Mouse (Mus musculus): Measurements from ENCODE around the gene Gm17455. TPM values are rescaled to one million over a fixed set of nuclear protein-coding genes. Genes with fewer than 3 reads are reported as not detected.

Gm17455 gene
- total and polyA plus RNA-seq, 3 experiments: not detected

DNA sequence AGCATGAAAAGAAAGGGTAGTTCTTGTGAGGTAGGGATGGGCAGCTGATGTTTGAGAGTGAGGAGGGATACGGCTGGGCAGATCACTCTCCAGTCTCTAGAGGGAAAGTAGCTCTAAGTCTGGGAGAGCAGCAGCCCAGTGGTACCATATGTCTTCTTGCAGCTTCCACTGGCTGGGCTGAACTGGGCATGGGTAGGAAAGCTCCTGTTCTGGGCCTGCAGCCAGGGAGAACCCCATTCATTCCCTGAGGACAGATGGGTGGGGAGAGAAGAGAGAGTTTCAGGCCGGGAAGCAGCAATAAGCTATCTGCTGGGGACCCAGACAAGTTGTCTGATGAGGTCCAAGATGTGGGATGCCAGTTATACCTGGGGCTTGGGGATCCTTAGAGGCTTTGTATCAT, 29.4 kb upstream of the Gm17455 start:
- no peaks in the 10 kb centered on the region for H3K27me3 ChIP-seq (ENCODE audit: insufficient read depth, low read length)
- no peak overlapping the region for H3K4me3 ChIP-seq (ENCODE audit: low read depth, low read length)
- no peaks in the 10 kb centered on the region for H3K4me1 ChIP-seq (ENCODE audit: insufficient read depth, low read depth, low read length)
- H3K9me3 ChIP-seq (replicated peaks): 0 out of 2 replicates have a peak, but pooled peaks cover 2% of the 10 kb centered on the region
- no peak for ATAC-seq (ENCODE audit: extremely low read depth, insufficient number of reproducible peaks, low FRiP score, poor library complexity, severe bottlenecking)
- H3K36me3 ChIP-seq (replicated peaks): no peaks in the 10 kb centered on the region
- TF ChIP-seq GATA1 (IDR thresholded peaks at IDR 0.05; ENCODE audit: borderline replicate concordance, low read length): no peak
- TF ChIP-seq CTCF (IDR thresholded peaks at IDR 0.05; ENCODE audit: low read depth, low read length): no peak
- TF ChIP-seq TAL1 (conservative IDR thresholded peaks at IDR 0.05; ENCODE audit: low read depth, low read length): no peak
- no peak for TF ChIP-seq GATA2 (IDR thresholded peaks at IDR 0.05; ENCODE audit: borderline replicate concordance, low read depth, low read length)
- no peak for TF ChIP-seq POLR2AphosphoS5 (IDR thresholded peaks at IDR 0.05; ENCODE audit: insufficient replicate concordance, low read depth, low read length)
- DNase-seq (ENCODE audit: low spot score): no peak

DNA sequence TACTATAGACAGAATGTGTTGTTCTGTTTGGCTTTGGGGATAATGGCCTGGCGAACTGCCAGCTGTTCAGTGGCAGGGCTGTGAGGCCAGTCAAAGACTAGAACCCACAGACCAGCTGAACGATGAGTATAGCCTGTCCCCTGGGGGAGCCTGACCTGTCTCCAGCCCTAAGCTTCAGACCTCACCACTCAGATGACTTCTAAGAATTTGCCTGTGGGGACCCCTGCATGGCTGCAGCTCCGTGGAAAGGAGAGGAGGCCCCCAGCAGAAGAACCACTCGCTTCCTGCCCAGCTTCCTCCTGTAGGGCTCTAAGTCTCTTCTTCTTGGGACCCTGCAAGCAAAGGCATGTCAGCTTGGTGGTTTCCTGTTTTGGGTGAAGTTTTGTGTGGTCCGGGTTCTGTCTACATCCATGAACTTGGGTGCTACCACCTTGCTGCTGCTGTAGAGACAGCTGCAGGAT, 28.9 kb upstream of the Gm17455 start:
- DNase-seq (ENCODE audit: low spot score) (no peak), ATAC-seq (ENCODE audit: extremely low read depth, insufficient number of reproducible peaks, low FRiP score, poor library complexity, severe bottlenecking) (no peak)

DNA sequence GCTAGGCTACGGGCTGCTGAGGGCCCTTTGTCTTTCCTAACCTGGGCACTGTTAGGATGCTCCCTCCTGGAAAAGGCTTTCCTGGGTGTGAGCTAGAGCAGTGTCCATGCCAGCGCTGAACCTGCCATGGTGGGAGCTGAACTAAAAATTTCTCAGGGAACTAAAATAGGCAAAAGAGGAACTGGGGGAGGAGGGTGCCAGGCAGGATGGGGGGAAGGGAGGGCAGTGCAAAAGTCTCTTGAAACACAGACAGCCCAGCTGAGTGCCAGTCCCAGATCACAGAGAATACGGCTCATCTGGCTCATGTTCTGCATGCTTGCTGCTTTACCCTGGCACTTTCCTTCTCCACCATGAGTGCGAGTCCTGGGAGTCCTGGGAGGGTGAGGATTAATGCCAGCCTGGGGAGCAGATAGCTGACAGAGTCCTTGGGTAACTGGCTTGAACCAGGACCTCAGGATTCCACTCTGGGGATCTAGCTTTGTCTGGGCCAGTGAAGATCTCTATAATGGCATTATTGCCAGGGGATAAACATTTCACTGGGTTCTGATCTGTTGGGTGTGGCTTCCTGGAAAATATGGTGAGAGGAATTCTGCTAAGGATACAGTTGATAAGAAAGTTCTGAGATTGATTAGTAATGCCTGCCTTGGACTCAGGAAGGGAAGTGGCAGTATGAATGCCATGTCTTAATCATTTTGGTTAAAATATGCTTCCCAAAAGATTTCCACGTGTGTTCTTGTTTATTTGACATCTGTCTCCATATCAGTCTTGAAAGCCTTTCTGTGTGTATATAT, 27.7 kb upstream of the Gm17455 start:
- no peak for DNase-seq (ENCODE audit: low spot score)
- Histone ChIP-seq H3K4me3 (ENCODE audit: low read depth, low read length) (no peak overlapping the region), H3K27me3 (ENCODE audit: insufficient read depth, low read length) (no peaks in the 10 kb centered on the region), H3K9me3 (replicated peaks) (peaks cover 7% of the 10 kb centered on the region; the same call in 1 of the 2 replicates), H3K4me1 (ENCODE audit: insufficient read depth, low read depth, low read length) (no peaks in the 10 kb centered on the region), H3K36me3 (replicated peaks) (no peaks in the 10 kb centered on the region)
- TF ChIP-seq POLR2AphosphoS5 (IDR thresholded peaks at IDR 0.05; ENCODE audit: insufficient replicate concordance, low read depth, low read length) (no peak), CTCF (IDR thresholded peaks at IDR 0.05; ENCODE audit: low read depth, low read length) (no peak), GATA1 (IDR thresholded peaks at IDR 0.05; ENCODE audit: borderline replicate concordance, low read length) (no peak), TAL1 (conservative IDR thresholded peaks at IDR 0.05; ENCODE audit: low read depth, low read length) (no peak)
- no peak for ATAC-seq (ENCODE audit: extremely low read depth, insufficient number of reproducible peaks, low FRiP score, poor library complexity, severe bottlenecking)

More for the DNA sequence above, 28.9 kb upstream of the Gm17455 start:
- H3K4me3 ChIP-seq (ENCODE audit: low read depth, low read length): no peak overlapping the region
- H3K27me3 ChIP-seq (ENCODE audit: insufficient read depth, low read length): no peaks in the 10 kb centered on the region
- no peaks in the 10 kb centered on the region for H3K4me1 ChIP-seq (ENCODE audit: insufficient read depth, low read depth, low read length)
- no peaks in the 10 kb centered on the region for H3K36me3 ChIP-seq (replicated peaks)
- H3K9me3 ChIP-seq (replicated peaks): 0 out of 2 replicates have a peak, but pooled peaks cover 2% of the 10 kb centered on the region
- TF ChIP-seq GATA1 (IDR thresholded peaks at IDR 0.05; ENCODE audit: borderline replicate concordance, low read length): no peak
- no peak for TF ChIP-seq GATA2 (IDR thresholded peaks at IDR 0.05; ENCODE audit: borderline replicate concordance, low read depth, low read length)
- no peak for TF ChIP-seq POLR2AphosphoS5 (IDR thresholded peaks at IDR 0.05; ENCODE audit: insufficient replicate concordance, low read depth, low read length)
- no peak for TF ChIP-seq CTCF (IDR thresholded peaks at IDR 0.05; ENCODE audit: low read depth, low read length)
- TF ChIP-seq TAL1 (conservative IDR thresholded peaks at IDR 0.05; ENCODE audit: low read depth, low read length): no peak

DNA sequence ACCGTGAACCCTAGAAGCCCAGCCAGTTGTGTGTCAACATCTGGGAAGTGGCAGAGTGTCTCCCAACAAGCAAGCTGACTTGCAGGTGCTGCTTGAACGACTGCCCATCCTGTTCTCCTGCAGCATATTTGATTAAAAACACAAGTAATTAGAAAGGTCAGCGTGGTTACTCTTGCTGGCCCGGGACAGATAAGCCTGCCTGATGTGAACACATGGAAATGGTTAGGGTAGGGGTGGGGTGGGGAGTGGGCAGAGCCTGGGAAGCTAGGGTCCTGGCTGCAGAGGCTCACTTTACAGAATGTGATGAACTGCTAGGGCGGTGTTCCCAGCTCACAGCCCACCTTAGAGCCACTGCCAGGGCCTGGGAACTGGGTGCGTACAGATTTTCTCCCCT, 26.0 kb upstream of the Gm17455 start:
- TF ChIP-seq CTCF (IDR thresholded peaks at IDR 0.05; ENCODE audit: low read depth, low read length) (no peak), TAL1 (conservative IDR thresholded peaks at IDR 0.05; ENCODE audit: low read depth, low read length) (no peak), GATA1 (IDR thresholded peaks at IDR 0.05; ENCODE audit: borderline replicate concordance, low read length) (no peak), GATA2 (IDR thresholded peaks at IDR 0.05; ENCODE audit: borderline replicate concordance, low read depth, low read length) (no peak), POLR2AphosphoS5 (IDR thresholded peaks at IDR 0.05; ENCODE audit: insufficient replicate concordance, low read depth, low read length) (no peak)
- H3K36me3 ChIP-seq (replicated peaks): no peaks in the 10 kb centered on the region
- ATAC-seq (ENCODE audit: extremely low read depth, insufficient number of reproducible peaks, low FRiP score, poor library complexity, severe bottlenecking) (no peak), DNase-seq (ENCODE audit: low spot score) (no peak)
- H3K9me3 ChIP-seq (replicated peaks): peaks cover 8% of the 10 kb centered on the region; the same call in 1 of the 2 replicates
- no peak overlapping the region for H3K4me3 ChIP-seq (ENCODE audit: low read depth, low read length)
- no peaks in the 10 kb centered on the region for H3K27me3 ChIP-seq (ENCODE audit: insufficient read depth, low read length)
- no peaks in the 10 kb centered on the region for H3K4me1 ChIP-seq (ENCODE audit: insufficient read depth, low read depth, low read length)

DNA sequence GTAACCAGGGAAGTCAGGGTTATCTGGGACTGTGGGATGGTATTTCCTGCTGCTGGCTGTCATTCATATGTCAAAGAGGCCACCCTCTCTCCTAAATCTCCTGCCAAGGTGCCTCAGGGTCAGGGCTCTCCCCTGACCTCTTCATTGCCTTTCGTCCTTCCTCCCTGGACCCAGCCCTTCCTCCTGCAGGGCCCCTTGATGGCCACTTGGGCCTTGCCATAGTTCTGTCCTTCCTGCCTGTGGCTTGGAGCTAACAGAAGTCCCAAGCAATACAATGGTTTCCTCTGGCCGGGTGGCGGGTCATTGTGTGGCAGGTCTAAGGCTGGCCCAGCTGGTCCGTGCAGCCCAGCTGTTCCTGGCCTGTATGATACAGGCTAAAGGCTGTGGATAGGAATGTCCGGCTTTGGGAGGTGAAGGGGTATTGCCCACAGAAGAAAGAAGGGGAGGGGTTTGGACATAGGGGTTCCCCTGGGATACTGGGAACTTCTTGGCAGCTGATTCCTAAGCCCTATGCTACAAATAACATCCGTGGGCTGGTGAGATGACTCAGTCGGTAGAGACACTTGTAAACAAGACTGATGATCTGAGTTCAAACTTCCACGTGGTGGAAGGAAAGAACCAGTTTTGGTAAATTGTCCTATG, 25.5 kb upstream of the Gm17455 start:
- DNase-seq (ENCODE audit: low spot score): no peak
- H3K9me3 ChIP-seq (replicated peaks): peaks cover 8% of the 10 kb centered on the region; the same call in 1 of the 2 replicates
- no peak for TF ChIP-seq GATA1 (IDR thresholded peaks at IDR 0.05; ENCODE audit: borderline replicate concordance, low read length)
- TF ChIP-seq POLR2AphosphoS5 (IDR thresholded peaks at IDR 0.05; ENCODE audit: insufficient replicate concordance, low read depth, low read length): no peak
- TF ChIP-seq TAL1 (conservative IDR thresholded peaks at IDR 0.05; ENCODE audit: low read depth, low read length): no peak
- no peak for TF ChIP-seq GATA2 (IDR thresholded peaks at IDR 0.05; ENCODE audit: borderline replicate concordance, low read depth, low read length)
- TF ChIP-seq CTCF (IDR thresholded peaks at IDR 0.05; ENCODE audit: low read depth, low read length): no peak
- no peak overlapping the region for H3K4me3 ChIP-seq (ENCODE audit: low read depth, low read length)
- H3K4me1 ChIP-seq (ENCODE audit: insufficient read depth, low read depth, low read length): no peaks in the 10 kb centered on the region
- no peaks in the 10 kb centered on the region for H3K36me3 ChIP-seq (replicated peaks)
- H3K27me3 ChIP-seq (ENCODE audit: insufficient read depth, low read length): no peaks in the 10 kb centered on the region
- ATAC-seq (ENCODE audit: extremely low read depth, insufficient number of reproducible peaks, low FRiP score, poor library complexity, severe bottlenecking): no peak

DNA sequence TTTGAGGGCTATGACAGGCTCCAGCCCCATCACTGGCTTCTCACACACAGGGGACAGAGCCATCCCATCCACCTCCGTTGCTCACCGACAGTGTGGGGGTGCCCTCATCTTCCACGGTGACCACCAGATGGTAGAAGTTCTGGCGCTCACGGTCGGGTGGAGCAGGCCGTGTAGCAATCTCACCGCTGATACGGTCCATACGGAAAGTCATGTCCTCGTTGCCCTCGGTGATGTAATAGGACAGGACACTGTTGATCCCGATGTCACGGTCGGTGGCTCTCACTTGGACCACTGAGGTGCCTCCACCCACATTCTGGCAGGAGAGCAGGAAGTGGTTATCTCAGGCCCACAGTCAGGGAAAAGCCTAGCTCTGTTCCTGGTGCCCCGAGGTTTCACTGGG, 22.8 kb upstream of the Gm17455 start:
- Histone ChIP-seq H3K9me3 (replicated peaks) (peaks cover 6% of the 10 kb centered on the region; the same call in 1 of the 2 replicates), H3K4me3 (ENCODE audit: low read depth, low read length) (no peak overlapping the region), H3K36me3 (replicated peaks) (no peaks in the 10 kb centered on the region), H3K27me3 (ENCODE audit: insufficient read depth, low read length) (no peaks in the 10 kb centered on the region), H3K4me1 (ENCODE audit: insufficient read depth, low read depth, low read length) (no peaks in the 10 kb centered on the region)
- TF ChIP-seq TAL1 (conservative IDR thresholded peaks at IDR 0.05; ENCODE audit: low read depth, low read length) (no peak), CTCF (IDR thresholded peaks at IDR 0.05; ENCODE audit: low read depth, low read length) (no peak), POLR2AphosphoS5 (IDR thresholded peaks at IDR 0.05; ENCODE audit: insufficient replicate concordance, low read depth, low read length) (no peak), GATA1 (IDR thresholded peaks at IDR 0.05; ENCODE audit: borderline replicate concordance, low read length) (no peak), GATA2 (IDR thresholded peaks at IDR 0.05; ENCODE audit: borderline replicate concordance, low read depth, low read length) (no peak)
- DNase-seq (ENCODE audit: low spot score) (no peak), ATAC-seq (ENCODE audit: extremely low read depth, insufficient number of reproducible peaks, low FRiP score, poor library complexity, severe bottlenecking) (no peak)

Measured in G1E (cell line).